Mouse (Mus musculus): ENCODE measurements around the gene Eno2.
"Not testable (repeated sequence)": the region's sequence is repeated elsewhere in the genome, so short reads cannot be mapped to it uniquely, and the experiment has no call there.

The Eno2 gene

DNA sequence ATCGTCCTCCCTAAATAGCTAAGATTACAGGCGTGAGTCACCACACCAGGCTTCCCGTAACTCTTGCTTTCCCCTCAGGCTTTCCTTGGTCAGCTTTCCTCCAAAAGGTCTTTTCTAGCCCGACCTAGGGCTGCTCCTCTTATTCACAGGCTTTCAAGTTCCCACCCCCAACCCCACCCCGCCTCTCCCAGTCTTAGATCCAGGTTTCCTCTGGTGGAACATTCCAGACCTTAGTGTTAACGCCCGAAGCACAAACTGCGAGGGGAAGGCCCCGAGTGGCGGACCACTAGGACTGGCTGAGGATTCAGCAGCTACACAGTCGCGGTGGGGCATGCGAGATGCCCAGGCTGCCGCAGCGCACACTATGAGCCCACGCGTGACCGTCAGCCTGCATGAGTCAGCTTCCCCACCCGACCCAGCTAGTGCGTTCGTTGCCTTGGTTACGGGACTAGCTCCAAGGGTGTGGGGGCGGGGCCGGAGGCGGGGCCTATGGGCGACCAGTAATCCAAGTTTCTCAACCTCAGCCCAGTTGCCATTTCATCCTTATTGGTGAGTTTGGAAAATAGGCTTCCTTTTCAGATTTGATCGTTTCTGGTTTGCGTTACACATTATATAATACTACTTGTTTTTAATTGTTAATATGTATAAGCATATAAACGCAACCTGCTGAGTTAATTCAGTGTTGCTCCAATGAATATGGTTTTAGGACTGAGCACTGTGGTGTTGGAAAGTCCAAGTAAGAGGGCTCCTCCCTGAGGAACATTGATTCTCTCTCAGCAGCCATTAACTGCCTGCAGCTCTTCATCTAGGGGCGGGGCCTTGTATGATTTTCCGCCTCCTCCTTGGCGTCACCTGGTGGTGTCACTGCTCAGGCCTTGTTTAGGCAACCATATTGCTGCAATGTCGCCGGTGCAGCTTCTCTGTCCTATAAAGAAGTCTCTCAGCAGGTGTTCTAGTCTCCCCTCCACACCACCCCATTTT lies 36.2 kb upstream of the Eno2 start:
- DNase-seq: peak; percentile 95

DNA sequence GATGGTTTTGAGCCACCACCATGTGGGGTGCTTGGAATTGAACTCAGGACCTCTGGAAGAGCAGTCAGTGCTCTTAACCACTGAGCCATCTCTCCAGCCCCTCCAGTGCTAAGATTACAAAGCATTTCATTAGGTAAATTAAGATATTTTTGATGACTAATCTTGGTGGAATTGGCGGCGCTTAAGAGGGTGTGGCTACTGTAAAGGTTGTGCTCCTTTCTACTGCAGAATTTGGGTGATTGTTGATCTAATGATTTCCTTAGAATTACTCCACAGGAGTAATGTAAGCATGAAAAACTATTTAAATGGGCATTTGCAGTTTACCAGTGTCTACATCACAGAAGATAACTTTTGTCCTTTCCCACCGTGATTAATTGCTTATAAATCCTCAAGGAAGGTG lies 34.9 kb upstream of the Eno2 start:
- DNase-seq: no peak

DNA sequence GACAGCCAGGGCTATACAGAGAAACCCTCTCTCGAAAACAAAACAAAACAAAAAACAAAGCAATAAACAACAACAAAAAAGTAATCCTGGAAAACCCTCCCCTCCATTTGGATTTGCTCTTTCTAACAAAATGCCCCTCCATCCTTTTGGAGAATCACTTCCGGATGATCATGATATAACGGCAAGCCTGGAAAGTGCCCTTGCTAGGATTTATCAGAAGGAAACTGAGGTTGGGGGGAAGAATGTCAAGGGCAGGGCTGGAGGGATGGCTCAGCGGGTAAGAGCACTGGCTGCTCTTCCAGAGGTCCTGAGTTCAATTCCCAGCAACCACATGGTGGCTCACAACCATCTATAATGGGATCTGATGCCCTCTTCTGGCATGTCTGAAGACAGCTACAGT lies 34.2 kb upstream of the Eno2 start:
- DNase-seq: peak in 1 of 2 experiments; percentile 10

DNA sequence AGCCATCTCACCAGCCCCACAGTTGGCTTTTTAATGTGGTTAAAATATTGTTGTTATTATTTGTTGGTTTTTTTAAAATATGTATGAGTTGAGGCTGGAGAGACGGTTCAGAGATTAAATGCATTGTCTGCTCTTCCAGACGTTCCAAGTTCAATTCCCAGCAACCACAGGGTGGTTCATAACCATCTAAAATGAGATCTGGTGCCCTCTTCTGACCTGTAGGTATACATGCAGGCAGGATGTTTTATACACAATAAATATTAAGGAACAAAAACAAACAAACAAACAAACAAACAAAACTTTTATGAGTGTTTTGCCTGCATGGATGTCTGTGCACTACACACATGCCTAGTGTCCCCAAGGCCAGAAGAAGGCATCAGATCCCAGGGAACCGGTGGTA lies 33.6 kb upstream of the Eno2 start:
- no peak for DNase-seq

DNA sequence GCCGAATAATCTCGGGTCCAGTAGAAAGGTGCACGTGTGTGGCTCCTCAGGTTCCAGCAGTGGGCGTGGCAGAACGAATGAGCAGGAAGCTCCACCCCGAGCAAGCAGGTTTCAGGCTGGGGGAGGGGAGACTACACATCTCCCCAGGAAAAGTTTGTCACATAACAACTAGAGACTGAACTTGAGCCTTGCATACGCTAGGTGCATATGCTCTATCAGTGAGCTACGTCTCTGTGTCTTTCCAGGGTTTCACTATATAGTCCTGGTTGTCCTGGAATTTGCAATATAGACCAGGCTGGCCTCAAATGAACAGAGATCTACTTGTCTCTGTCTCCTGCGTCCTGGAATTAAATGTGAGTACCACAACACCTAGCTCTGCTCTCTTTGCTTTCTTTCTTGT lies 32.9 kb upstream of the Eno2 start:
- DNase-seq: not testable (repeated sequence)

DNA sequence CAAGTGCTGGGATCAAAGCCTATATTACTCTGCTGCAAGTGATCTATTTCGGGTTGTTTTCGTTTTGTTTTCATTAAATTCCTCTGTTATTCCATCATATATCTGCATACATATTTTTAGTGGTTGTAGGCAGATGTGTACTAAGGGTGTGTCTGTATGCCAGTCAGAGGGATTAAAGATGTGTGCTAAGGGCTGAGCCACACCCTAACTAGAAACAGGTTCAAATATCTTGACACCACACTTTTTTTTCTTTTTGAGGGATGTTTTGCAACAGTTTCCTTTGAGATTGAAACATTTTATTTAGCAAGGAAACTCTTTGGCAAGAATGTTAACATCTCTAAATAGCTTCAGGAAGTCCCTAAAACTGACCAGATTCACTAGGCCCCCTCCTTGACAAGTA lies 26.7 kb upstream of the Eno2 start:
- DNase-seq: no peak

DNA sequence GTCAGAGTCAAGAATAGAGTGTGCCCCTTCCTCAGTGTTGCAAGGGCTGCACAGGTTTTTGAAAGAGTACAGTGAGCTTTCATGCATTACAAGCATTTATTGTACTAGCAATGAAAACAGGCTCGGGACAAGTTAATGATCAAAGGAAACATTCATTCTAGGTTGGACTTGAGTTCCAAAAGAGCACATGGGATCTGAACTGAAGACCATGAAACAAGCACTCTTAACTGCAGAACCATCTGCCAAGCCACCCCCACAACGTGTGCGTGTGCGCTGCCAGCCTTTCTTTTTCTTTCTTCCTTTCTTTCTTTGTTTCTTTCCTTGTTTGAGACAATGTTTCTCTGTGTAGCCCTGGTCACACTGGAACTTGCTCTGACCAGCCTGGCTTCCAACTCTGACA lies 26.3 kb upstream of the Eno2 start:
- DNase-seq: no peak

DNA sequence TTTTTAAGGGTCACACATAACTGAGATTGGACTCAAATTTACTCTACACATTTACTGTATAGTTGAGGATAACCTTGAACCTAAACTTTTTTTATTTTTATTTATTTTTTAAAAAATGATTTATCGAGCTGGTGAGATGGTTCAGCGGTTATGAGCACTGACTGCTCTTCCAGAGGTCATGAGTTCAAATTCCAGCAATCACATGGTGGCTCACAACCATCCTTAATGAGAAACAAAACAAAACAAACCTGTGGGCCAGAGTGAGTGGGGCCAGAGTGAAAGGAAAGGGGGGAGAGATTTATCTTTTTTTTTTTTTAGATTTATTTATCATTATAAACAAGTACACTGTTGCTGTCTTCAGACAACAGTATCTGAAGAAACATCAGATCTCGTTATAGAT lies 22.4 kb upstream of the Eno2 start:
- no peak for DNase-seq

DNA sequence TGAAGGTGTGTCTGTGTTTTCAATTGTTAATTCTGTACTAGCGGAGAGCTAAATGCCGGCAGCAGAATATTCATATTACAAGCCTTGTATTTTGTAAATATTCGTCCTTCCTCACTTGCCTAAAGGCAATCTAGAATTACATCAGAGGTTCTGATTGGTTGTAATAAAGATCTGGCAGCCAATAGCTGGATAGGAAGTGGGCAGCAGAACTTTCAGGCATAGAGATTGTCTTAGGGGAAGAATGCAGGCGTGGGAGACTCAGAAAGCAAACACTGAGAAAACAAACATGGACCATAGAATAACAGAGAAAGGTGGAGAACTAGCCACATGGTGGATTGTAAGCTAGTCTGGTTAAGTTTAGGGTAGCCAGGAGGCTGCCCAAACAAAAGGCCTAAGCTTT lies 20.6 kb upstream of the Eno2 start:
- no peak for DNase-seq

DNA sequence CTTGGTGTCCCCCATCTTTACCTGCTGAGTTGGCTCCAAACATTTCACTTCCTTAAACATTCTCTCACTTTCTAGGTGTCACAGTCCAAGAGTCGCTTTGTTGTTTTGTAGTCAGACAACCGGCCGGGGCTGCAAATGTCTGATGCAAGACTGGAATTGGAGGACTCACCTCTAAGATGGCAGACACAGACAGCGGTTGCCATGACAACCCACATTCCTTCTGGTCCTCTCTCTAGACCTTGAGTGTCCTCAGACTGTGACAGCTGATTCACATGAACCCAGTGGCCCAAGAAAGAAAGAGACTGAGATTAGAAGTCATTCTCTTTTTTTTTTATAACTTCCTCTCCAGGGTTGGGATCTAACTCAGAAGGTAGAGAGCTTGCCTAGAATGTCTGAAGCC lies 20.0 kb upstream of the Eno2 start:
- DNase-seq: no peak

DNA sequence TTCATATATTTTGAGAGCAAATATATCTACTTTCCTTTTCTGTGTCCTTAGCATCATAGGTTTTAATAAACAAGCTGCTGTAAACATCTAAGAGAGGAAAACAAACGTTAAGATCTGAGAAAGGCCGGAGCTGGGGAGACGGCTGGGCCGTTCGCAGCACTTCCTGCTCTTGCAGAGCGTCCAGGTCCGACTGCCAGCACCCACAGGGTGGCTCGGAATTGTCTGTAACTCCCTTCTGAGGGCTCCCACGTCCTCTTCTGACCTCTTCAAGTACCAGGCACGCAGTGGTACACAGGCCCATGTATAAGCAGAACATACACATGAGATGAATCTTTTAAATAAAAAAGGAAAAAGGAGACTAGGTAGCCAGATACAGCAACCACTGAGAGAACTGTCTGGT lies 18.2 kb upstream of the Eno2 start:
- DNase-seq: no peak

DNA sequence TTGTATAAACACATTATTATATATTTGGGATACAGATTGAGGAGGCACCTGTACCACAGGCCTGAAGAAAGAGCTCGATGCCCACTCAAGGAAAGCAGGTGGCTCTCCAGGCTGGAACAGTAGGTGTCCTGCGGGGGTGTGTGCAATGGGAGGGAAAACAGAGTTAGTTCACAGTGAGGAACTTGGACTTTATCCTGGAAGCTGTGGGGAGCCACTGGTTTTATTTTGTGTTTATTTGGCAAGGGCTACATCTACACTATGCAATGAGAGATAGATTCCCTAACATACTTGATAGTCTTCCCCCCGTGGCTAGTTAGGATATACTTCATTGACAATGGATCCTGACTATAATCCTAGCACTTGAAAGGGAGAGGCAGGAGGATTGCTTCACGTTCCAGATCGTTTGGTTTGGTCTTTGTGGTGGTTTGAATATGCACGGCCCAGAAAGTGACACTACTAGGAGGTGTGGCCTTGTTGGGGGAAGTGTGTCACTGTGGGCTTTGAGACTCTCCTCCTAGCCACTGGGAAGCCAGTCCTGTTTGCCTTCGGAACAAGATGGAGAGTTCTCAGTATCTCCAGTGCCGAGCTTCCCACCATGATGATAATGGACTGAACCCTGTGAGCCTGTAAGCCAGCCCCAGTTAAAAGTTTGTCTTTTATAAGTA lies 17.4 kb upstream of the Eno2 start:
- no peak for DNase-seq

DNA sequence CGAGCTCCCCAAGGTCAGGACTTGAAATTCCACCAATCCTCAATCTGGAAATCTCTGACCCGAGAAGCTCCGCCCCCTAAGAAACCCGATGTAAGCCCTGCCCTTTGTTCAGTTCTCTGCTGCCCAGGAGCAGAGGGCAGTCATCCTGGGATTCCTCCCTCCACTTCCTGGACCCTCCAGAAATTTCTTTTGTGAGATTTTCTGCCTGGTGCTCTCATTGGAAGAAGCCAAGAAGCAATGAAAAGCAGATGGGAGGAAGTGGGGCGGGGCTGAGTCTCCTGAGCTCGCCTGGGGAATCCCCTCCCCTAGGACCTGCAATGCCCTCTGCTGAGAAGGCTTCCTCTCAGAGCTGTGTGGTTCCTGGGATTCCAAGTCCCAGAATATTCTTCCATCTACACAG lies 13.0 kb upstream of the Eno2 start:
- peak in 1 of 2 experiments; percentile 38 for DNase-seq

DNA sequence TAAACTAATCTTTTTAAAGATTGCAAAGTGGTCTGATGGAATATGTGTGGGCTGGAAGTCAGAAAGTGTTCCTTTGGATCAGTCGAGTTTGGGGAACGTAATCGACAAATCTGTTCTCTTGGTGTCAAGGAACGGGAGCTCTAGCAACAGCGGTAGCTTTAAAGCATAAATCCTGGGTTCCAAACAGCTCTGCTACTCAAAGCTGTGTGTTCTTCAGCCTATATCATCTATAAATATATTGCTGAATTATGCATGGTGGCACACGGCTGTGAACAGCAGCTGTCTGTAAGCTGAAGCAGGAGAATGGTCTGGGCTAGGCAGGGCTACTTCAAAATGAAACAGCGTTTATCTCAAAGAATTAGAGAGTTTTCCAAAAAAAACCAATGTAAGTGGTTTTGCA lies 11.4 kb upstream of the Eno2 start:
- DNase-seq: no peak

DNA sequence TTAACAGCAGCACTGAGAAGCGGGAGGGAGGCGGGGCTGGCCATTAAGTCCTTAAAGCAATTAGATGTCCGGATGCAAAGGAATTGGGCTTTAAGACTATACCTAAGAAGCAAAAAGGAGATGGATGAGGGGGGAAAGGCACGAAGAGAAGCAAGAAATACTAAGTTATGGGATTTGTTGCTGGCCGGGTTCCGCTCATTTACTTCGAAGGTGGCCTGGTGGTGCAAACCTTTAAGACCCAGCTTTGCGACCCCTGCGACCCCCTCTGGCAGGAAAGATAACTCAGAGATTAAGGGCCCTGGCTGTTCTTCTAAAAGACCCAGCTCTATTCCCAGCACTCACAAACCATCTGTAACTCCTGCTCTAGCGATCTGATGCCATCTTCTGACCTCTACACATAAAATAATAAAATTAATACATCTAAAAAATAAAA lies 10.5 kb upstream of the Eno2 start:
- DNase-seq: no peak

DNA sequence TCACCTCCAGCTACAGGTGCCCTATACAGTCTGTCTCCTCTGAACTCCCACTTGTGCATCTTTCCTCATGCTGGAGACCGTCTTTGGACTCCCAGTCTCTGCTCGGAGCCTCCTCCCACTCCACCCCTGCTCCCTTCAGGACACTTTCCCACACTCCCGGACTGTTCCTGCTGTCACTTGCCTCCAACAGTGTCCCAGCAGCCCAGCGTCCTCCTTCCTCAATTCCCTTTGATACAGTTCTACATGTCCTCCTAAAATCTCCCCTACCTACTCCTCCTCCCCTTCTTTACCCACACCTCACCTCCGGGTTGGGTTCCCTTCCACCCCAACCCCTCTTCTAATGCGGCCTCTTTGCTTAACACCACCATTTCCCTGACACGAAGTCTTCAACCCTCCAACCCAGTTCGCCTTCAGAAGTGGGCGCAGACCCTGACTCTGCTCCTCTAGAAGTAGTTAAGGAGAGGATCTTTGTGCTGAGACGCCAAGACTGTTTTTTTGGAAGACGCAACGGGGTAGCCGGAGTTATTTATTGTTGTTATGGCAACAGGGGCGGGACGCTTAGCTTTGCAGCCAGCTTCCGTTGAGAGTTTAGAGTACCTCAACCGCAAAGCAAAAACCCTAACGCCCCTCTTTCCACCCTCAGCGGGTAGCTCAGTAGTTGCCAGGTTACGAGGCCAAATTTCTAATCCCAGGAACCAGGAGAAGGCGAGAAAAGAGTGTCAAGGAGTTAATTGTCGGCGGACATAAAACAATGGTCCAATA lies 9.9 kb upstream of the Eno2 start, which contains the start of gene Lrrc23:
Gene Lrrc23, minus strand, starts transcription at position 506 of the 762 bp plus-strand sequence.
- DNase-seq: peak; percentile 57 to 63

DNA sequence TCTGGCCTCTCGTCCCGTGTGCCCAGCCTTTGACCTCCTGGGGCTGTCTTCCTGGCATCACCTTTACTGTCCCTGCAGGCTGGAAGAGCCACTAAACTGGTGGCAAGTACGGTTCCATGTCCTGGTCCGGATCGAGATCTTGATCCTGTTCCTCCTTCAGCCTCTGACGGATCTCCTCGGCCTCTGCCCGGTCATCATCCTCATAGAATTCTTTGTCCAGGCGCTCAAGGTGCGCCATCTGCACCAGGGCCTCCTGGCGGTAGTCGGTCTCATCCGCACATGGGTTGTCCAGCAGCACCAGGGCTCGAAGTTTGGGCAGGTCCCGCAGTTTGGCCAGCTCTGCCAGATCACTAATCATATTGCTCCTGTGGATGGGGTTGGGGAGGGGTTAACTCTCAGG lies 1.0 kb upstream of the Eno2 start:
- no peak for DNase-seq

DNA sequence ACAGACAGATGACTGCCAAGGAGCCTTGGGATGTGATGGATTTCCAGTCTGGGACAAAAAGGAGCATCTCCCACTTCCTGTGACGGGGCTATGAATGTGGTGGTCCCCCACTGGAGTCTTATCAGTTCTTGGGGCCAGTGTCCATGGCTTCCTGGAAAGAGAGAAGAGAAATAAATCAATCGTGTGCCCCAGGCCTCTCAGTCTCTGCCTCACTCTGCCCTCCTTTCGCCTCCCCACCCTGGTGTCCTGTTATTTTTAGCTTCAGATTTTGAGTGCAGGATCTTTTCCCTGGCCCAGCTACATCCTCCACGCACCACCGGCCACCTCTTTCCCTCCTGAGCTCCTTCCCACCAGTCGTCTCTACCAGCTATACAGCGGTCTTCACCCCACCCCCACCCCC lies 540 bp upstream of the Eno2 start:
- DNase-seq: no peak

DNA sequence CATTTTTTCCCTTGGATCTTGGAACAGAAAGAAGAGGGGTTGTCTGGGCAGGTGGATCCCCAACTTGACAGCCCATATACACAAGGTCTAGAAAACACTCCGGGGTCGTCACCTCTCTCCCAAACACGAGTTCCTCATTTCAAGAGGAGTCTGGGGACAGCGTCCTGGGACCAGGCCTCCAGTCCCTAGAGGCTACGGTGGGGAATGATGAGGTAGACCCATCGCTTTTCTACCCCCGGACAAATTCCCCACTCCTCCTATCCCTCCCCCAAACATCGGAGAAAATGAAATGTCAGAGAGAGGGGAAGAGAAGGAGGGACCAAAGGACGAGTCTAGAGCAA lies 799 bp downstream of the Eno2 start:
- DNase-seq: no peak

DNA sequence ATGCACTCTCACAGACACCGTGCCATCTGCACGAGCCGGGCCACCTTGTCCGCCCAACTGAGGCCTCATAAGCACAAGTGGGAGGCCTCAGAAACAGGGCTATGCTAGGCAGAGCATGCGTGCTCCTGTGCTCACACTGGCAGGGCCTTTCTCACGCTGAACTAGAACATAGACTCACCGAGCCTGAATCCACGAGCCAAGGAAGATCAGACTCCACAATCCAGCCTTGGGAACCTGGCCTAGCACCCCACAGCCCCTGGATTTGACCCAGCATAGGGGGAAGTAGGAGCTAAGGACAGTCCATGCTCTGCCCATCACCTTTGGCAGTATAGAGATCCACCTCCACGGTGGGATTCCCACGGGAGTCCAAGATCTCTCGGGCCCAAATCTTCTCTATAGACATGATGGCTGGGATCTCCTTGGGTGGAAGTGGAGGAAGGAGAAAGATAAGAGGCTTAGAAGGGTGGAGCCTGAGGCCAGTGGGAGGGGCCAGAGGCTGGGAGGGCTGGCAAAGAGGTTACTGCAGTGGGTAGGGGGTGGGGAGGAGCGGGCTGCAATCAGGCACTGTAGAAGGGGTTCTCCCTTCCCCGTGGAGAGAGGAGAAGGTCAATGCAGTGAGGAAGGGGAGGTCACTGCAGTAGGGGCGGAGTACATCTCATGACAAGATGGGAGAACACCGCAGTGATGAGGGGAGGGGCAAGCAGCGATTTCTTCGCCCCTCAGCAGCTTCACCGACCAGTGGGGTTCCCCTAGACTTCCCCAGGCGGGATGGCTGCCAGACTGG lies 1.4 kb downstream of the Eno2 start:
- no peak for DNase-seq

DNA sequence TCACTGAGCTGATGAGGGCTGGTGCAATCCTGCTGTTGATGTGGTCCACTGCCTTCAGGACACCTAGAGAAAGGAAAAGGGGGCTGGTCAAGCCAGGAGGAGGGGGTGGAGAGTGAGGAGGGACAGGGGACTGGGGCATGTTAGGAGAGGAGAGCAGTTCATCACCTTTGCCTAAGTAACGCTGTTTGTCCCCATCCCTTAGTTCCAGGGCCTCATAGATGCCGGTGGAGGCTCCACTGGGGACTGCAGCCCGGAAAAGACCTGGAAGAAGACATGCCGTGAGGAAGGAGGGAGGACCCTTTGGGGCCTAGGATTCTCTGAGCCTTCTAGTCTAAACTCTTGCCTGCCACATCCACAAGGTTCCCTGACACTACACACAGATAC lies 1.9 kb downstream of the Eno2 start:
- no peak for DNase-seq

DNA sequence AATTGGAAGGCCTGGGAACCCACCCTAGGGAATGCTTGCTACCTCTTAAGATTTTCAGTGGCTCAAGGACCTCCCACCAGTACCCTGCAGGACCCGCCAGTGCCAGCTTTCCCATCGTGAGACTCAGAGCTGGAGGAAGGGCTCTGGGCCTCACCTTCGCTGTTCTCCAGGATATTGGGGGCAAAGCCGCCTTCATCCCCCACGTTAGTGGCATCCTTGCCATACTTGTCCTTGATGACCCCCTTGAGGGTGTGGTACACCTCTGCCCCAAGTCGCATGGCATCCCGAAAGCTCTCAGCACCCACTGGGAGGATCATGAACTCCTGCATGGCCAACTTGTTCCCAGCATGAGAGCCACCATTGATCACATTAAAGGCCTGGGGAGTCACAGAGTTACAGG lies 3.5 kb downstream of the Eno2 start:
- DNase-seq: no peak

DNA sequence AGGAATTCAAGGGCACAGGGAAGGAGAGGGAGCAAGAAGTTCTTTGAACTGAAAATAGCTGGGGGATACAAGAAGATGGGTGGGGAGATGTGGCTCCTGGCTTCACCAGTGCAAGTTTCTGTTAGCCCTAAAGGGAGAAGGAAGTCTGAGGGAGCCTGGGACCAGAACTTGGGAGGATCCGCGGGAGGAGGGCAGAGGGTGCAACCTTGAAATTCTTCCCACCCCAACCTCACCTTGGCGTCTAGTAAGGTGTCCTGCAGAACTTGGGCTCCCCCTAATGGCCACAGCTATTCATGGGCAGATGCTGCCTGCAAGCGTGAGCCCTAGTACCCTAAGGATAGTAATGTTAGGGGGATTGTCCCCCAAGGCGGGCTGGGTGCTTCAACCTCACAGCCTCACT lies 10.2 kb downstream of the Eno2 start:
- peak; percentile 82 to 90 for DNase-seq
